Mouse (Mus musculus): ENCODE results near the gene Zc3h6. TPM values are rescaled to one million over a fixed set of nuclear protein-coding genes. Genes with fewer than 3 reads are reported as not detected.
"Not testable (repeated sequence)": the region's sequence is repeated elsewhere in the genome, so short reads cannot be mapped to it uniquely, and the experiment has no call there.

The Zc3h6 gene
- polyA plus RNA-seq, 1 experiment from 2014 or later: 1.9 TPM

GRCm38 (mm10) chr2:128968475-128969083 is 1.4 kb downstream of the Zc3h6 start:
- Histone ChIP-seq H3K4me3 (peak overlapping the region; percentile 88), H3K27ac (peak overlapping the region; percentile 100), H3K9me3 (no peaks in the 10 kb centered on the region), H3K36me3 (replicated peaks) (no peaks in the 10 kb centered on the region), H3K27me3 (ENCODE audit: poor library complexity, severe bottlenecking) (no peaks in the 10 kb centered on the region), H3K4me1 (peaks cover 30% of the 10 kb centered on the region)
- no peak for DNase-seq (ENCODE audit: extremely low spot score, low spot score)

GRCm38 (mm10) chr2:128972301-128972700 is 5.1 kb downstream of the Zc3h6 start:
- Histone ChIP-seq H3K27me3 (ENCODE audit: poor library complexity, severe bottlenecking) (no peaks in the 10 kb centered on the region), H3K27ac (no peak overlapping the region), H3K4me1 (peaks cover 13% of the 10 kb centered on the region), H3K9me3 (no peaks in the 10 kb centered on the region), H3K4me3 (no peak overlapping the region), H3K36me3 (replicated peaks) (no peaks in the 10 kb centered on the region)
- DNase-seq (ENCODE audit: extremely low spot score, low spot score): no peak

- WGBS: 84% methylated on average over 4 of the region's 4 CpGs
- H3K4me1 ChIP-seq: peaks cover under 1% of the 10 kb centered on the region
- DNase-seq (ENCODE audit: extremely low spot score, low spot score): no peak
- no peaks in the 10 kb centered on the region for H3K36me3 ChIP-seq (replicated peaks)
- no peak overlapping the region for H3K27ac ChIP-seq
- no peaks in the 10 kb centered on the region for H3K9me3 ChIP-seq
- H3K27me3 ChIP-seq (ENCODE audit: poor library complexity, severe bottlenecking): no peaks in the 10 kb centered on the region
- H3K4me3 ChIP-seq: no peak overlapping the region
Measured at GRCm38 (mm10) chr2:128975572-128975971, 8.4 kb downstream of the Zc3h6 start.

- no peaks in the 10 kb centered on the region for H3K27me3 ChIP-seq (ENCODE audit: poor library complexity, severe bottlenecking)
- no peak overlapping the region for H3K4me3 ChIP-seq
- no peak overlapping the region for H3K27ac ChIP-seq
- 95% methylated on average over 3 of the region's 3 CpGs for WGBS
- H3K4me1 ChIP-seq: peaks cover 8% of the 10 kb centered on the region
- no peaks in the 10 kb centered on the region for H3K9me3 ChIP-seq
- no peaks in the 10 kb centered on the region for H3K36me3 ChIP-seq (replicated peaks)
- DNase-seq (ENCODE audit: extremely low spot score, low spot score): no peak
Measured at GRCm38 (mm10) chr2:128984746-128985145, 17.5 kb downstream of the Zc3h6 start.

GRCm38 (mm10) chr2:129004872-129005271 is 37.7 kb downstream of the Zc3h6 start:
- Histone ChIP-seq H3K9me3 (no peaks in the 10 kb centered on the region), H3K36me3 (replicated peaks) (no peaks in the 10 kb centered on the region), H3K27me3 (ENCODE audit: poor library complexity, severe bottlenecking) (no peaks in the 10 kb centered on the region), H3K4me1 (no peaks in the 10 kb centered on the region), H3K4me3 (no peak overlapping the region), H3K27ac (no peak overlapping the region)
- no peak for DNase-seq (ENCODE audit: extremely low spot score, low spot score)

- Histone ChIP-seq H3K27me3 (ENCODE audit: poor library complexity, severe bottlenecking) (no peaks in the 10 kb centered on the region), H3K27ac (no peak overlapping the region), H3K36me3 (replicated peaks) (no peaks in the 10 kb centered on the region), H3K9me3 (no peaks in the 10 kb centered on the region), H3K4me3 (no peak overlapping the region), H3K4me1 (no peaks in the 10 kb centered on the region)
- 88% methylated on average over 4 of the region's 4 CpGs for WGBS
- DNase-seq (ENCODE audit: extremely low spot score, low spot score): no peak
Measured at GRCm38 (mm10) chr2:129006194-129006749, 39.1 kb downstream of the Zc3h6 start.

GRCm38 (mm10) chr2:129008867-129009266 is 41.7 kb downstream of the Zc3h6 start:
- H3K9me3 ChIP-seq; H3K4me1 ChIP-seq; H3K4me3 ChIP-seq; DNase-seq (ENCODE audit: extremely low spot score, low spot score); H3K27ac ChIP-seq; H3K36me3 ChIP-seq (replicated peaks); H3K27me3 ChIP-seq (ENCODE audit: poor library complexity, severe bottlenecking): not testable (repeated sequence)
- 79% methylated on average over 2 of the region's 2 CpGs for WGBS

- no peak overlapping the region for H3K27ac ChIP-seq
- no peaks in the 10 kb centered on the region for H3K27me3 ChIP-seq (ENCODE audit: poor library complexity, severe bottlenecking)
- H3K4me1 ChIP-seq: no peaks in the 10 kb centered on the region
- H3K4me3 ChIP-seq: no peak overlapping the region
- H3K9me3 ChIP-seq: no peaks in the 10 kb centered on the region
- 88% methylated on average over 2 of the region's 2 CpGs for WGBS
- H3K36me3 ChIP-seq (replicated peaks): no peaks in the 10 kb centered on the region
- no peak for DNase-seq (ENCODE audit: extremely low spot score, low spot score)
Measured at GRCm38 (mm10) chr2:129020106-129020505, 52.9 kb downstream of the Zc3h6 start.

- no peaks in the 10 kb centered on the region for H3K36me3 ChIP-seq (replicated peaks)
- DNase-seq (ENCODE audit: extremely low spot score, low spot score): no peak
- H3K27ac ChIP-seq: no peak overlapping the region
- WGBS: 82% methylated on average over 9 of the region's 9 CpGs
- H3K27me3 ChIP-seq (ENCODE audit: poor library complexity, severe bottlenecking): no peaks in the 10 kb centered on the region
- H3K9me3 ChIP-seq: no peaks in the 10 kb centered on the region
- H3K4me1 ChIP-seq: no peaks in the 10 kb centered on the region
- H3K4me3 ChIP-seq: no peak overlapping the region
Measured at GRCm38 (mm10) chr2:129024820-129025219, 57.6 kb downstream of the Zc3h6 start.

- no peaks in the 10 kb centered on the region for H3K9me3 ChIP-seq
- no peak for DNase-seq (ENCODE audit: extremely low spot score, low spot score)
- H3K4me3 ChIP-seq: no peak overlapping the region
- H3K4me1 ChIP-seq: peaks cover 12% of the 10 kb centered on the region
- H3K27ac ChIP-seq: no peak overlapping the region
- 87% methylated on average over 5 of the region's 5 CpGs for WGBS
- no peaks in the 10 kb centered on the region for H3K36me3 ChIP-seq (replicated peaks)
- peaks cover 47% of the 10 kb centered on the region for H3K27me3 ChIP-seq (ENCODE audit: poor library complexity, severe bottlenecking)
Measured at GRCm38 (mm10) chr2:129035381-129035780, 68.2 kb downstream of the Zc3h6 start.

- Histone ChIP-seq H3K27ac (peak overlapping the region; percentile 63; the same call in 1 of the 2 replicates), H3K36me3 (replicated peaks) (no peaks in the 10 kb centered on the region), H3K27me3 (ENCODE audit: poor library complexity, severe bottlenecking) (peaks cover 66% of the 10 kb centered on the region), H3K9me3 (no peaks in the 10 kb centered on the region), H3K4me1 (peaks cover 12% of the 10 kb centered on the region), H3K4me3 (peak overlapping the region; percentile 54)
- WGBS: 38% methylated on average over 15 of the region's 15 CpGs
- DNase-seq (ENCODE audit: extremely low spot score, low spot score): peak; percentile 24
Measured at GRCm38 (mm10) chr2:129038426-129038936, 71.3 kb downstream of the Zc3h6 start.

GRCm38 (mm10) chr2:129038937-129039631 is 71.9 kb downstream of the Zc3h6 start:
- H3K4me3 ChIP-seq: peak overlapping the region; percentile 54
- no peaks in the 10 kb centered on the region for H3K36me3 ChIP-seq (replicated peaks)
- peak; percentile 46 for DNase-seq (ENCODE audit: extremely low spot score, low spot score)
- peaks cover 12% of the 10 kb centered on the region for H3K4me1 ChIP-seq
- peak overlapping the region; percentile 63 for H3K27ac ChIP-seq
- H3K9me3 ChIP-seq: no peaks in the 10 kb centered on the region
- peaks cover 66% of the 10 kb centered on the region for H3K27me3 ChIP-seq (ENCODE audit: poor library complexity, severe bottlenecking)
- 3% methylated on average over 62 of the region's 62 CpGs for WGBS

- H3K4me1 ChIP-seq: peaks cover 12% of the 10 kb centered on the region
- no peak for DNase-seq (ENCODE audit: extremely low spot score, low spot score)
- no peak overlapping the region for H3K27ac ChIP-seq
- H3K27me3 ChIP-seq (ENCODE audit: poor library complexity, severe bottlenecking): peaks cover 66% of the 10 kb centered on the region
- no peaks in the 10 kb centered on the region for H3K36me3 ChIP-seq (replicated peaks)
- H3K9me3 ChIP-seq: no peaks in the 10 kb centered on the region
- no peak overlapping the region for H3K4me3 ChIP-seq
- 40% methylated on average over 6 of the region's 6 CpGs for WGBS
Measured at GRCm38 (mm10) chr2:129040567-129040966, 73.4 kb downstream of the Zc3h6 start.
